Comparison of ENCODE assay signal across 8 mouse cellular contexts in the genomic region with DNA sequence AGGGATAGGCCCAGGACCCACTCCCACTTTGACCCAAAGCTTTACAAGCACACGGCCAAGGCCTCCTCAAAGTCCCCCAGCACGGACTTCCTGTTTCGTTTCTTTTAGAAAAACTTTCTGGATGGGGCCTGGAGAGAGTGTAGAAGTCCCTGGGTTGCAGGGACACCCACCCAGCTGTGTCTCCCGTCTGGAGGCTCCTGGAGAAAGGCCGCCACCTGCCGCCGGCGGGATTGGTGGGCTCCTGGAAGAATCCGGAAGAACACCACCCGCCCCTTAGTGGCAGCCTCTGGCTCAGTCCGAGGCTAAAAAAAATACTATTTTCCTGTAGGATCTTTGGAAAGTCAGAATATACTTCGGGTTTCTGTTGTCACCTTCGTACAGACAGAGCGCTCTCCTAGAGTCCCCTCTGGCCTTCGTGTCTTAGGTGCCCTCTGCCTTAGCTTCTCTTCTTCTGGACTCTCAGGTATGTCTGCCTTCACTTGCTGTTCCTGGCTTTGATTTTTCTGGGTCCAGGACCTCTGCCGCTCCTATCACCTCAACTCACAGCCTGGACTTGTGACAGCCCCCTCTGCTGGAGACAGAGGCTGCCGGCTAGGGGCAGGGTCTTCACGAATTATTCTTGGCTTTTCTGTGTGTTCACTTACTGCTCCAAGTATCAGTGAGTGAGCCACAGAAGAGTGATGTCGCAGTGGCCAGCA. TPM values are rescaled to one million over a fixed set of nuclear protein-coding genes. Genes with fewer than 3 reads are reported as not detected.
A peak's percentile ranks its signal among the peaks of the same experiment; 100 is the strongest.
DNase-seq lines count a peak whose midpoint lies in the region; ATAC-seq and TF ChIP-seq lines count a peak whose summit lies in the region.

No protein-coding gene starts in this region.

- TF ChIP-seq CTCF in C2C12 (IDR thresholded peaks at IDR 0.05; ENCODE audit: control insufficient read depth, insufficient read depth, insufficient read length) (no peak), ES-Bruce4 (IDR thresholded peaks at IDR 0.05; ENCODE audit: low read depth, low read length) (peak; percentile 51)
- 0 out of 2 replicates have a peak, but pooled peaks have one; percentile 24 for TF ChIP-seq CTCF in liver, embryonic 14.5 days (IDR thresholded peaks at IDR 0.05; ENCODE audit: low read depth)

- H3K9ac ChIP-seq in ES-Bruce4 (ENCODE audit: low read depth, poor library complexity, severe bottlenecking), result peak overlapping the region; percentile 76
- peak overlapping the region; percentile 98 for H3K9ac ChIP-seq in hindbrain, embryonic 14.5 days
- no peak overlapping the region for H3K9ac ChIP-seq in liver, embryonic 14.5 days (replicated peaks)
- H3K9ac ChIP-seq in neural tube, embryonic 14.5 days (replicated peaks; ENCODE audit: low read depth, low read length), result peak overlapping the region; percentile 99

- no peaks in the 10 kb centered on the region for H3K79me2 ChIP-seq in C2C12 (ENCODE audit: control insufficient read depth, insufficient read depth)

- no peak for TF ChIP-seq POLR2A in ES-Bruce4 (IDR thresholded peaks at IDR 0.05; ENCODE audit: insufficient read depth, low read length)

- peak; percentile 55 for DNase-seq in forebrain, embryonic 10.5 days (ENCODE audit: extremely low spot score, low spot score)
- peak; percentile 72 for DNase-seq in hindbrain, embryonic 14.5 days (ENCODE audit: low spot score)
- DNase-seq in liver, embryonic 14.5 days (ENCODE audit: low read depth in 3 of 3, low spot score in 3 of 3), result no peak
- no peak for DNase-seq in urinary bladder, postnatal 25 days (ENCODE audit: low spot score)
- DNase-seq in gastrocnemius, adult 18-20 months (ENCODE audit: low spot score), result no peak

- H3K36me3 ChIP-seq in C2C12 (ENCODE audit: control insufficient read depth, insufficient read depth) (no peaks in the 10 kb centered on the region), ES-Bruce4 (ENCODE audit: control insufficient read depth, insufficient read depth, low read length, poor library complexity, severe bottlenecking) (no peaks in the 10 kb centered on the region)
- H3K36me3 ChIP-seq in forebrain, embryonic 10.5 days (replicated peaks), result peaks cover 6% of the 10 kb centered on the region; the same call in 1 of the 2 replicates
- no peaks in the 10 kb centered on the region for H3K36me3 ChIP-seq in hindbrain, embryonic 14.5 days (replicated peaks; ENCODE audit: control insufficient read depth, insufficient read depth)
- H3K36me3 ChIP-seq in liver, embryonic 14.5 days (replicated peaks; ENCODE audit: control insufficient read depth, insufficient read depth, low read depth), result no peaks in the 10 kb centered on the region
- H3K36me3 ChIP-seq in neural tube, embryonic 14.5 days (ENCODE audit: control insufficient read depth, insufficient read depth, low read length), result no peaks in the 10 kb centered on the region

- no peak overlapping the region for H3K4me3 ChIP-seq in C2C12 (ENCODE audit: insufficient read depth, poor library complexity, severe bottlenecking)
- H3K4me3 ChIP-seq in ES-Bruce4 (ENCODE audit: low read depth, low read length), result peak overlapping the region; percentile 79
- H3K4me3 ChIP-seq in forebrain, embryonic 10.5 days, result peak overlapping the region; percentile 92
- H3K4me3 ChIP-seq in hindbrain, embryonic 14.5 days (replicated peaks; ENCODE audit: low read length), result peak overlapping the region; percentile 90
- H3K4me3 ChIP-seq in liver, embryonic 14.5 days (ENCODE audit: insufficient read depth in 1 of 2, low read depth in 2 of 2, low read length in 2 of 2), result peak overlapping the region; percentile 48
- peak overlapping the region; percentile 92 for H3K4me3 ChIP-seq in neural tube, embryonic 14.5 days (ENCODE audit: low read depth, low read length)

- H3K79me3 ChIP-seq in C2C12 (ENCODE audit: low read depth), result no peaks in the 10 kb centered on the region

- H3K27me3 ChIP-seq in C2C12 (ENCODE audit: control insufficient read depth, insufficient read depth, insufficient read length), result peaks cover 14% of the 10 kb centered on the region
- no peaks in the 10 kb centered on the region for H3K27me3 ChIP-seq in ES-Bruce4 (ENCODE audit: control insufficient read depth, insufficient read depth, low read length, poor library complexity, severe bottlenecking)
- H3K27me3 ChIP-seq in forebrain, embryonic 10.5 days (ENCODE audit: poor library complexity, severe bottlenecking), result peaks cover 60% of the 10 kb centered on the region
- H3K27me3 ChIP-seq in hindbrain, embryonic 14.5 days (ENCODE audit: control insufficient read depth, insufficient read depth, low read length), result no peaks in the 10 kb centered on the region
- peaks cover 40% of the 10 kb centered on the region for H3K27me3 ChIP-seq in liver, embryonic 14.5 days (ENCODE audit: control insufficient read depth, insufficient read depth, low read length)
- no peaks in the 10 kb centered on the region for H3K27me3 ChIP-seq in neural tube, embryonic 14.5 days (ENCODE audit: control insufficient read depth, insufficient read depth, low read length)

- peak overlapping the region; percentile 26 for H3ac ChIP-seq in C2C12 (ENCODE audit: control insufficient read depth, insufficient read length, low read depth)

- peaks cover 28% of the 10 kb centered on the region for H3K4me1 ChIP-seq in ES-Bruce4 (ENCODE audit: control insufficient read depth, insufficient read depth, low read length)
- peaks cover 78% of the 10 kb centered on the region for H3K4me1 ChIP-seq in forebrain, embryonic 10.5 days
- H3K4me1 ChIP-seq in hindbrain, embryonic 14.5 days (replicated peaks; ENCODE audit: control insufficient read depth, insufficient read depth, low read length), result peaks cover 49% of the 10 kb centered on the region
- no peaks in the 10 kb centered on the region for H3K4me1 ChIP-seq in liver, embryonic 14.5 days (replicated peaks; ENCODE audit: control insufficient read depth in 2 of 2, insufficient read depth in 2 of 2, low read length in 1 of 2)
- H3K4me1 ChIP-seq in neural tube, embryonic 14.5 days (ENCODE audit: control insufficient read depth, insufficient read depth, low read length), result peaks cover 43% of the 10 kb centered on the region

- no peak for TF ChIP-seq EP300 in ES-Bruce4 (IDR thresholded peaks at IDR 0.05; ENCODE audit: insufficient read depth, low read depth, low read length)
- TF ChIP-seq EP300 in liver, embryonic 14.5 days (IDR thresholded peaks at IDR 0.05; ENCODE audit: low read depth), result no peak

- H3K4me2 ChIP-seq in hindbrain, embryonic 14.5 days (replicated peaks), result peak overlapping the region; percentile 85
- peak overlapping the region; percentile 64 for H3K4me2 ChIP-seq in liver, embryonic 14.5 days (ENCODE audit: low read depth)
- H3K4me2 ChIP-seq in neural tube, embryonic 14.5 days (ENCODE audit: low read depth, low read length), result peak overlapping the region; percentile 77

- no peak for ATAC-seq in hindbrain, embryonic 14.5 days (ENCODE audit: low FRiP score)
- ATAC-seq in liver, embryonic 14.5 days (ENCODE audit: insufficient read depth), result no peak
- ATAC-seq in neural tube, embryonic 14.5 days (ENCODE audit: low read depth), result no peak

- no peak overlapping the region for H3K27ac ChIP-seq in ES-Bruce4 (ENCODE audit: insufficient read depth, low read length)
- peak overlapping the region; percentile 93 for H3K27ac ChIP-seq in forebrain, embryonic 10.5 days
- H3K27ac ChIP-seq in hindbrain, embryonic 14.5 days, result peak overlapping the region; percentile 95
- no peak overlapping the region for H3K27ac ChIP-seq in liver, embryonic 14.5 days
- peak overlapping the region; percentile 90 for H3K27ac ChIP-seq in neural tube, embryonic 14.5 days (ENCODE audit: low read depth, low read length)

- 9% methylated on average over 19 of the region's 19 CpGs for WGBS in forebrain, embryonic 10.5 days
- WGBS in hindbrain, embryonic 14.5 days, result 5% methylated on average over 19 of the region's 19 CpGs
- WGBS in liver, embryonic 14.5 days (ENCODE audit: insufficient replicate concordance), result 7% methylated on average over 19 of the region's 19 CpGs
- 6% methylated on average over 19 of the region's 19 CpGs for WGBS in neural tube, embryonic 14.5 days

- no peaks in the 10 kb centered on the region for H3K9me3 ChIP-seq in ES-Bruce4 (replicated peaks; ENCODE audit: control insufficient read depth, insufficient read depth, low read length, poor library complexity, severe bottlenecking)
- H3K9me3 ChIP-seq in forebrain, embryonic 10.5 days, result no peaks in the 10 kb centered on the region
- no peaks in the 10 kb centered on the region for H3K9me3 ChIP-seq in hindbrain, embryonic 14.5 days (ENCODE audit: control insufficient read depth, low read length)
- H3K9me3 ChIP-seq in liver, embryonic 14.5 days (ENCODE audit: control insufficient read depth, low read length), result no peaks in the 10 kb centered on the region
- no peaks in the 10 kb centered on the region for H3K9me3 ChIP-seq in neural tube, embryonic 14.5 days (ENCODE audit: control insufficient read depth, low read length)

TF ChIP-seq in C2C12, 6 proteins besides CTCF, POLR2A, EP300 and RAD21:
- TF ChIP-seq CEBPB (IDR thresholded peaks at IDR 0.05; ENCODE audit: low read depth) (no peak), FOSL1 (IDR thresholded peaks at IDR 0.05; ENCODE audit: insufficient read depth, low read length, poor library complexity, severe bottlenecking) (no peak), MYOD1 (IDR thresholded peaks at IDR 0.05; ENCODE audit: control insufficient read depth, insufficient read length, low read depth) (no peak), MAX (IDR thresholded peaks at IDR 0.05) (no peak), MYOG (IDR thresholded peaks at IDR 0.05; ENCODE audit: control insufficient read depth, extremely low read depth, insufficient read length) (no peak), USF1 (IDR thresholded peaks at IDR 0.05; ENCODE audit: low read depth) (no peak)
TF ChIP-seq in C2C12: peak in this region for 0.

RNA-seq across cellular contexts. Expression of gene Trp53i11, which starts 1.6 kb away (rescaled TPM):
- polyA plus RNA-seq in C2C12 (2012; fragmentation: generic; extraction: Trizol) (3.3 TPM), ES-Bruce4 (2011; ENCODE audit: insufficient read depth, insufficient read length, low read depth, missing spikeins) (31.2 and 33.2 TPM in 2 replicates)
- 74.4 and 77.0 TPM in 2 replicates for polyA plus RNA-seq in forebrain, embryonic 10.5 days (2016; fragmentation: Nextera tagmentation; extraction: Ambion mirVana)
- polyA plus RNA-seq in hindbrain, embryonic 14.5 days (2014; fragmentation: Nextera tagmentation; extraction: Ambion mirVana), result 99.4 and 106 TPM in 2 replicates
- polyA plus RNA-seq in liver, embryonic 14.5 days (2012; rRNA removed), result 1.9 and 2.4 TPM in 2 replicates
- polyA plus RNA-seq in liver, embryonic 14.5 days (2014; fragmentation: Nextera tagmentation; extraction: Ambion mirVana), result 1.9 and 2.9 TPM in 2 replicates
- polyA plus RNA-seq in neural tube, embryonic 14.5 days (2014; fragmentation: Nextera tagmentation; extraction: Ambion mirVana), result 82.7 and 114 TPM in 2 replicates
- total RNA-seq in gastrocnemius, adult 18-20 months (2021), result 1 to 10 TPM; 3.9 to 4.5 TPM

Comparison
In these comparisons a context has a peak if more than half of its experiments do, and no peak if none do; other contexts are left out.
1. H3K27ac ChIP-seq: peak in forebrain, embryonic 10.5 days (single experiment), hindbrain, embryonic 14.5 days (single experiment) and neural tube, embryonic 14.5 days (single experiment); none in ES-Bruce4 (single experiment) and liver, embryonic 14.5 days (single experiment).
2. DNase-seq: peak in forebrain, embryonic 10.5 days (single experiment) and hindbrain, embryonic 14.5 days (single experiment); none in liver, embryonic 14.5 days (0 of 3), urinary bladder, postnatal 25 days (single experiment) and gastrocnemius, adult 18-20 months (single experiment).
3. Peak in every context shown above with its lines, with median percentiles within 50 percentile points of each other: H3K4me2 ChIP-seq.